In the genomic region with DNA sequence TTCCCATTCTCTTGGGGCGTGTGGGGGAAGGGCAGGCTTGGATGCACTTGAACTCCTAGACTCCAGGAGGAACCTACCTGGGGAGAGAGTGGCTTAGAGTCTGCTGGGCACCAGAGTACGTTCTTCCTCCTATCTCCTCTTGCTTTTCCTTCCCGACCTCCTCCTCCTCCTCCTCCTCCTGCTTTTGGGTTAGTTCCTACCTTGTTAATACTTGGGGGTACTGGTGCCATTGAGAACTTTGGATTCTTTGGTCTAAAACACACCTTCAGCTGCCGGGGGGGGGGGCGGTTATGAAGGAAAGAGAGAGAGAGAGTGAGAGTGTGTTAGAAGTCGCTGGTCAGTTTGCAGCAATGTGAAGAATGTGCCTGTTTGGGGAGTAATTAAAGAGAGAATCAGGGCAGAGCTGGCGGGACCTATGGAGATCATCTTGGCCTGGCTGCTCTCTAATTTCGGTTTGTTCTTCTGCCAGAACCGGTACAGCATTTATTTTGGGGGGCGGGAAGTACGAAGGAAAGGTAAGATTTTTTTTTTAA, we compare ENCODE assay signal across 8 mouse cellular contexts.
DNase-seq lines count a peak whose midpoint lies in the region; ATAC-seq and TF ChIP-seq lines count a peak whose summit lies in the region.

No protein-coding gene starts in this region.

- no peaks in the 10 kb centered on the region for H3K9me3 ChIP-seq in forebrain, embryonic 13.5 days (replicated peaks)
- H3K9me3 ChIP-seq in liver, embryonic 13.5 days (replicated peaks): no peaks in the 10 kb centered on the region

- DNase-seq in cerebellum, adult 2 months: no peak
- DNase-seq in cerebellum, adult 11 months: no peak
- DNase-seq in 3T3-L1 (ENCODE audit: low read depth, low spot score): peak; percentile 64
- DNase-seq in liver, embryonic 13.5 days: no peak
- no peak for DNase-seq in embryo, embryonic 11 days
- DNase-seq in spleen, adult 18-20 months: no peak
- DNase-seq in gastrocnemius, adult 18-20 months (ENCODE audit: low spot score): no peak

- no peaks in the 10 kb centered on the region for H3K36me3 ChIP-seq in forebrain, embryonic 13.5 days (ENCODE audit: poor library complexity, severe bottlenecking)
- H3K36me3 ChIP-seq in liver, embryonic 13.5 days: no peaks in the 10 kb centered on the region

- no peak for TF ChIP-seq POLR2A in cerebellum, adult 2 months (IDR thresholded peaks at IDR 0.05; ENCODE audit: borderline replicate concordance, insufficient read depth, low read length)

- 29% methylated on average over 11 of the region's 11 CpGs for WGBS in cerebellum, adult 2 months
- WGBS in forebrain, embryonic 13.5 days: 14% methylated on average over 11 of the region's 11 CpGs
- WGBS in liver, embryonic 13.5 days (ENCODE audit: insufficient replicate concordance): 20% methylated on average over 11 of the region's 11 CpGs

- peaks cover 3% of the 10 kb centered on the region; the same call in 1 of the 2 replicates for H3K4me1 ChIP-seq in cerebellum, adult 2 months (ENCODE audit: control insufficient read depth, insufficient read depth, low read length)
- H3K4me1 ChIP-seq in forebrain, embryonic 13.5 days: peaks cover 83% of the 10 kb centered on the region
- H3K4me1 ChIP-seq in liver, embryonic 13.5 days (replicated peaks): peaks cover 68% of the 10 kb centered on the region

- no peaks in the 10 kb centered on the region; the same call in 1 of the 2 replicates for H3K27me3 ChIP-seq in cerebellum, adult 2 months (ENCODE audit: control insufficient read depth, insufficient read depth, low read length)
- H3K27me3 ChIP-seq in forebrain, embryonic 13.5 days: peaks cover 82% of the 10 kb centered on the region
- H3K27me3 ChIP-seq in liver, embryonic 13.5 days: peaks cover 80% of the 10 kb centered on the region

- H3K4me2 ChIP-seq in forebrain, embryonic 13.5 days: peak overlapping the region; percentile 98
- H3K4me2 ChIP-seq in liver, embryonic 13.5 days: peak overlapping the region; percentile 71

- ATAC-seq in forebrain, embryonic 13.5 days: no peak
- no peak for ATAC-seq in liver, embryonic 13.5 days (ENCODE audit: low read depth)

- TF ChIP-seq CTCF in cerebellum, adult 2 months (IDR thresholded peaks at IDR 0.05; ENCODE audit: borderline replicate concordance, insufficient read depth, low read depth, low read length): no peak

- peak overlapping the region; percentile 88 for H3K9ac ChIP-seq in forebrain, embryonic 13.5 days
- peak overlapping the region; percentile 70 for H3K9ac ChIP-seq in liver, embryonic 13.5 days

- no peak overlapping the region for H3K27ac ChIP-seq in cerebellum, adult 2 months (ENCODE audit: insufficient read depth, low read length)
- peak overlapping the region; percentile 90 for H3K27ac ChIP-seq in forebrain, embryonic 13.5 days
- H3K27ac ChIP-seq in liver, embryonic 13.5 days: peak overlapping the region; percentile 47; the same call in 1 of the 2 replicates

- peak overlapping the region; percentile 35 for H3K4me3 ChIP-seq in cerebellum, adult 2 months (replicated peaks; ENCODE audit: insufficient read depth, low read depth, low read length)
- H3K4me3 ChIP-seq in forebrain, embryonic 13.5 days: peak overlapping the region; percentile 71
- H3K4me3 ChIP-seq in liver, embryonic 13.5 days (replicated peaks): peak overlapping the region; percentile 62
